Mouse (Mus musculus): ENCODE measurements around the gene Rprd1b.

Rprd1b gene

GRCm38 (mm10) chr2:158144750-158145527 lies 116.6 kb downstream of the Rprd1b start:
- no peak for DNase-seq (ENCODE audit: low read depth, low spot score)

DNA sequence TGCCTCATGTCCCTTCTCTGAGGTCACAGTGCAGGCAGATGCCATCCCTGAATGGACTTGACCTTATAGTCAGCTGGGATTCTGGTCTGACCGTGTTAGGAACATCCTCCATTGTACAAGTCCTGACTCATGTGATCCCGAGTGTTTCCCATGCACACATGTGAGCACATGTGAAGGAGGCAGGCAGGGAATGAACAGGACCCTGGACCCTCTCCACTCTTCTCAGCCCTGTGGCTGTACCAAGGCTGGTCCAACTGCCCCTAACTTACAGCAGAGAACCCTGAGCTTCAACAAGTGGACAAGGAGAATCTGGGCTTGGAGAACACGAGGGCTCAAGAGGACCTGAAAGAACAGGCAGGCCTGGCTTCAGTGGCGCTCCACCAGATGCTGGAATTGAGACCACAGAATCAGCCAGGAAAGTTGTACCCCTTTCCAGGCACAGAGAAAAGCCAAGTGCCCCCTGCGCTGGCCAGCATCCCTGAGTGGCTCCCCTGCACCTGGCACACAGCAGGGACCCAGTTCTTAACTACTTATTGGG lies 117.3 kb downstream of the Rprd1b start:
- DNase-seq (ENCODE audit: low read depth, low spot score), result no peak

- no peak for DNase-seq (ENCODE audit: low read depth, low spot score)
Measured at GRCm38 (mm10) chr2:158146223-158146622, 117.9 kb downstream of the Rprd1b start, which contains the start of gene Tgm2. Gene Tgm2 (minus strand): TSS chr2:158146436.

DNA sequence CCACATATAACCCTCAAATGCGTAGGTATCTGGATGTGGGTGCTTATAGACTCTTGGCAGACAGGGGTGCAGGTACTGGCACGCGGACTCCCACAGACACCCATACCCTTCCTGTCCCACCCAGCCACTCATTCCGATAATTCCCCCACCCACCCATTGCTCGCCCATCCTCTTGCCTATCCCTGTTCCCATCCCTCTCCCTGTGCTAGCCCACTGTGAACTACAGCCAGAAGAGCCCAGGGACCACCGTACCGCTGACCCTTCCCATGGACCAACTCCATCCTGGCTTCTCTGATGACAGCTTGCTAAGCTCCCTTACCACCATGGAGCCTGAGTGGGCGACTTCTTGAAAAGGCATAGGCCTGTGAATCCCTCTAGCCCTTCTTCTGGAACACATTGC lies 118.7 kb downstream of the Rprd1b start:
- DNase-seq (ENCODE audit: low read depth, low spot score), result no peak

- no peak for DNase-seq (ENCODE audit: low read depth, low spot score)
Measured at GRCm38 (mm10) chr2:158151077-158151476, 122.8 kb downstream of the Rprd1b start.

DNA sequence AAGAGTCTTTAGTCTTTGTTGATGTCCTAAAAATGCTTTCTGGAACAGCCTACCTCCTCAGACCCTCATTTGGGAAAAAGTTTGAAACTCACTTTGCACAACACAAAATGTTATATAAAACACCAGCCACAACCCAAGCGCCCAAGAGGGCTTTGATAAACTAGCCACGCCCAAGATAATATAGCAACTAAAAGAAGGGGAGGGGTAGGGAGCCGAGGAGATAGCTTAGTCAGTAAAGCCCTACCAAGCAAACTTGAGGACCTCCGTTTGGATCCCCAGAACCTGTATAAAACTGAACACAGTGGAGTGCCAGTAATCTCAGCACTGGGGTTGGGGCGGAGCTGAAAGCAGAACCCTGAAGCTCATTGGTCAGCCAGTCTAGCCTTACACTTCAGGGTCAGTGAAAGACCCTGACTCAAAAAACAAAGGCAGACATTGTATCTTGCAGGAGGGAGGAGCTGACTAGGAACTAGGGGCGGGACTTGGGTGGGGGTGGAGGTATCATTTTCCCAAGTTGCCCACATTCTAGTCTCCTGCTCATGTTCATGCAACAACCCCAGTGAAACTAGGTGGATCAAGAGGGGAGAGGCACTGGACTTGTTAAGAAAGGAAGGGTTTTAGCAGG lies 124.5 kb downstream of the Rprd1b start:
- DNase-seq (ENCODE audit: low read depth, low spot score), result no peak

- DNase-seq (ENCODE audit: low read depth, low spot score), result no peak
Measured at GRCm38 (mm10) chr2:158153728-158154343, 125.5 kb downstream of the Rprd1b start.

GRCm38 (mm10) chr2:158154641-158155040 lies 126.3 kb downstream of the Rprd1b start:
- no peak for DNase-seq (ENCODE audit: low read depth, low spot score)

GRCm38 (mm10) chr2:158155101-158155500 lies 126.8 kb downstream of the Rprd1b start:
- no peak for DNase-seq (ENCODE audit: low read depth, low spot score)

DNA sequence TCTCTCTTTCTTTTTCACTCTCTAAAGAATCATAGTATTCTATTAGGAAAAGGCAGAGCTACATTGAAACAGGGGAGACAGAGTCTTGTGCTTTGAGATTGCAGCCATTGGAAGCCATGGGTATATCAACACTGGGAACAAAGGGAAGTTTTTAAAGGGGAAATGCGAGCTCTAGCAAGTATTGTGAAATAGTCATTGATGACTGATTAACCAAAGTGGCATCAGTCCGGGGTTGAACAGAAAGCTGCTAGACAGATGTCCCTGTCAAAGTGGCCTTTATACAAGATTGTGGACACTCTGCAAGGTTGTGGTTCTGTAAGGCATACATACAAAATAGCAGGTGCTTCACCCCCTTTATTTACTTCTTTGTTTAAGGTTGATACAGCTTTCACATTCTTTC lies 127.3 kb downstream of the Rprd1b start:
- no peak for DNase-seq (ENCODE audit: low read depth, low spot score)

DNA sequence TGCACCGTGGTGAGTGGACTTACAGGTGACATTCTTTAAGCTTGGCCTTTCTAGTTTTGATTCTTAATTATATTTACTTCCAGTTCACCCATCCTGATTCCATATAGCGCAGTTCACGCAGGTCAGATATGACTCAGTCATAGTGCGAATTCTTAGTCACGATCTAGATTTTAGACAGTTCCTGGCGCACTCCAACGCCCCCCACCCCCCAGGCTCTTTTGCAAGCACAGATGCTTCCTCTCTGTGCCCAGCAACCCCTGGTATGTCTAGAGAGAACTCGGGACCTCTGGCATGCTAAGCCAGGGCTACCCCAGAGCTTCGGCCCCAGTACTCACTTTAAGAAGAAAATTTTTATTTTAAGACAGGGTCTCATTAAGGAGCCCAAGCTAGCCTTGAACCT lies 128.2 kb downstream of the Rprd1b start:
- no peak for DNase-seq (ENCODE audit: low read depth, low spot score)

DNA sequence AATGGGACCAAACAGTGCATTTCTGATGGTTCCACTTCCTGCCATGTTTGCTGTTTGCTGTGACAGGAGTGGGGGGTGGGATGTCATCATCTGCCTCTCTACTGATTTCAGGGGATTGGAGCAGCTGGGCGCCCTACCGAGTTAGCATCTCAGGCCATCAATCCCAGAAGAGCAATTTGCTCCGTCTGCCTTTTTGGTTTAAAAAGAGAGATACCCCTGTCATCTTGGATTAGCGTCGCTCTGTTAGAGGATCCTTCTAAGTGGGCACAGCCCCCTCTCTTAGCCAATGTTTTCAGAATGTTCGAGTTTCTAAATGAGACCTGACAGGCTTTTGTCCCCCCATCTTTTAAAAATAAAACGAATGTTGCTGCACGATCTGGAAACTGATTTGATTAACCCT lies 129.4 kb downstream of the Rprd1b start:
- no peak for DNase-seq (ENCODE audit: low read depth, low spot score)

DNA sequence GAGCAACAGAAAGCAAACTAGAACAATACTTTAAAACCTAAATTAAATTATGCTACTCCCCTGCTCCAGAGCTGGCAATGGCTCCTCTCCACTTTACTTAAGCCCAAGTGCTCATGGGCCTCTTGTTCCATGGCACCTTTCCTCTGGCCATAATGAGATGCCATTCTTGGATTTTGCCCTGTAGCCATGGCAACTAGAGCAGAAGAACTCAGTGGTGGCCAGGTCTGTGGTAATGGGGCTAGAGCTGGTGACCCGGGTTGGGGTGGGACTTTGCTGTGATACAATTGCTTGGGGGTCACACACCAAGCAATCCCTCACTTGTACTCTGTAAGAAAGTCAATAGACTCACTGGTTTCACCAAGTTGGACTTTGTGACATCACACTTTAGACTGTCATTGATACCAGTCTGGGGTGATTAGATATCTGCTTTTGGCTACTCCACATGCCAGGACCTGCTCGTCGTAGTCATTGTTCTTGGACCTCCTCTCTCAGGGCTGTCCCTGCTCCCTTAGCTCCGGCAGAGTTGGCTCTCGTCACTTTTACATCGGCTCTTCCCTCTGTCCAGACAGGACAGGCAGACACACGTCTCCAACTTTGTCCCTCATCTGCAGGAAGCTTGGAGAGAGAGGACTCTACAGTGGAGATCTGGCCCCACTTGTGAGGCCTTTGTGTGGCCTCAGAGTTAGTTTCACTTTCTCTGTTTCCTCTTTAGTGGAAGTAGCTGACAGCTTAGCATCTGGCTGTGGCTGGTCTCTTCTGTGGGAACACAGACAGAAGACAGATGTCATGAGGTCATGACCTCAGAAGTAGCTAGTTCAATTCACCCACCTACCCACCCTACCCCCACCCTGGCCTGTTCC lies 131.3 kb downstream of the Rprd1b start:
- DNase-seq (ENCODE audit: low read depth, low spot score), result no peak

- DNase-seq (ENCODE audit: low read depth, low spot score), result no peak
Measured at GRCm38 (mm10) chr2:158161761-158162160, 133.5 kb downstream of the Rprd1b start.

DNA sequence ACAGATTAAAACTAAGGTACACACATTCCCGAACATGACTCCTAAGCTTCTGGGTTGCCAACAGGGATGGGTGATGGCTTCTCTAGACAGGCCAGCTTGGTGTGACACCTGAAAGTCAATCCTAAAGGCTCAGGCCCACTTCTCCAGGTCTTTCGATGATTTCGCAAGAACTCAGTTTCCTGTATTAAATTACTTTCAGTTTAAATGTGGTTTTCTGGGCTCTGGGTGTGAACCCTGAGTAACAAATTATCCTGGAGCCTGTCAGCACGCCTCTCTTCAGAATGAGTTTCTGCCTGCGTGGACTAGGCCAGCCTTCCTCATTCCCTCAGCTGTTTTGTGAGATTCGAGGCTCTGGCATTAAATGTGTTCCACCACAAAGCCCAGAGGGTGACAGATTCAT lies 134.7 kb downstream of the Rprd1b start:
- DNase-seq (ENCODE audit: low read depth, low spot score), result no peak

DNA sequence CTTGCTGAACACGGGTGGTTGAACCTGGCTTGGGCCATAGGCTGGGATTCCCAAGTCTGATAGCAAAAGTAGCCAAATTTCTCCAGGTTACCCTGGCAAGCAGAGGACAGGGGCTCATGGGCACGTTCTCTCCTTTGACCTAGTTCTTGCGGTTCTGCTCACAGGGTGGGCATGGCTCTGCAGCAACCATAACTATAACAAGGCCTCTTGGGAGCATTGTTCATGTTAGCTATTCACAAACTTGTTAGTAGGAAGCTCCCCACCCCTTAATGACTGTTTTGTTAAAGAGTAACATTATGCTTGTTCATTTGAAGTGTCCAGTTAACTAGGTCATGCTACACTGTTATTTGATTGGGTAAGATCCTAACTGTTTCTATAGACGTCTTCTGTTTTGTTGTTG lies 137.5 kb downstream of the Rprd1b start:
- DNase-seq (ENCODE audit: low read depth, low spot score), result no peak

DNA sequence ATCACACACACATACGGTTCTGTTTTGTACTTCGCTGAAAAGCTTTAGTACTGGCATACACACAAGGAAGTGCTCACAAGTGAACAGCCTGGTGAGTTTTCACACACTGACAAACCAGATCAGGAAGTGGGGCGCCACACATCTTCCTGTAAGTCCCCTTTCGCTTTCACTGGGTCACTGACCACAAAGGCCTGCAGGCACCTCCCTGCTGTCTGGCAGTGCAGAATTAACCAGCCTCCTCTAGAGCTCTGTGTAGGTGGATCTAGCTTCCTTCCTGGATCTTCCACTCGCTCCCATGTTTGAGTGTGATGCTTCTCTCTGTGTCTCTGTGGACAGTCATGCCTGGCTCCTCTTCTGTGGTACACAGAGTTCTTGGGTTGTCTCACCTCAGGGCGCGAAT lies 138.3 kb downstream of the Rprd1b start:
- no peak for DNase-seq (ENCODE audit: low read depth, low spot score)

DNA sequence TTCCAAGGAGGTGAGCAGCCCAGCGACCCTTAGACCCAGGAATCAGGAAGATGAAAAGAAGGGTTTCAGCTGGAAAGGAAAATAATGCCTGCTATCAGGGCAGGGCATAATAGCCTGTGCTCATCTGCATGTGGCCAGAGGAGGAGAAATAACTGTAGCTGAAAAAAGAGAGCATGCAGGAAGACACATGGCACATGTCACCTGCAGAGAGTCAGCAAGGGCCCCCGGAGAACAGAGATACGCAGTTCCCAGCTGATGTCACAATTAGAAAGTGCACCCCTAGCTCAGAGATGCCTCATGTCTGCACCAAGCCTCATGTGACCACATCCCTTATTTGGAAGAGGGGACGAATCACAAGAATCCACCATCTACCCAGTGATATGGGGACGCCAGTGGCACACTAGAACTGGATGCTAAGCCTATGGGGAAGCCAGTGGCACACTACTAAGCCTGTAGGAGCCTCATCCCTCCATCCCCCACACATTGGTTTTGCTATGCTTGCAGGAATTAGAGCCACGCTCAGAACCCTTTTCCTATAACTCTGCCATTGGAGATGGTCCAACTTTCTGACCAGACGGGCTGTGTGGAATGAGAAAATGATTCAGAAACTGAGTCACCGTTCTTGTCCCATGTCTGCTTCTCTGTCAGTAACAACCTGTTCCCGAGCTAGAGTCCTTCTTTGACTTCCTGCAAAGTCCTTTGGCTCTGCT lies 139.4 kb downstream of the Rprd1b start:
- DNase-seq (ENCODE audit: low read depth, low spot score), result no peak

DNA sequence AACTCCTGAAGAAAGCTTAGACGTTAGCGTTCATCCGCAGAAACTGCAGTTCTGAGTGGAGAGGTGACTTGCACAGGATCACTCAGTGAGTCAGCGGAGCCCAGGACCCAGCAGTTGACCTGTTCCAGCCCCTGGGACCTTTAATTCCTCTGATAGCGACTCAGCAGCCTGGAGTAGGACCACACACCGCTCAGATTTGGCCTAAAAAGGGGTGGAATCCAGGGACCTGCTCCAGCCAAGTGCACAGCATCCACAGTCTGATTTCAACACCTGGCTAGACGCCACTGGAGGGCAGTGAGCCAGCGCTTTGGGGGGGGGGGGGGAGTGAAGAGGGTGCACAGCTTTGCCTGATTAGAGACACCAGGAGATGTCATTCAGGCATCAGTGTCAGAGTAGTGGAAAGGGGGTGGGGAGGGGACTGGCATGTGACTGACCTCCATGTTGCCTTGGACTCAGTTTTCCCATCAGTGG lies 140.5 kb downstream of the Rprd1b start:
- no peak for DNase-seq (ENCODE audit: low read depth, low spot score)

DNA sequence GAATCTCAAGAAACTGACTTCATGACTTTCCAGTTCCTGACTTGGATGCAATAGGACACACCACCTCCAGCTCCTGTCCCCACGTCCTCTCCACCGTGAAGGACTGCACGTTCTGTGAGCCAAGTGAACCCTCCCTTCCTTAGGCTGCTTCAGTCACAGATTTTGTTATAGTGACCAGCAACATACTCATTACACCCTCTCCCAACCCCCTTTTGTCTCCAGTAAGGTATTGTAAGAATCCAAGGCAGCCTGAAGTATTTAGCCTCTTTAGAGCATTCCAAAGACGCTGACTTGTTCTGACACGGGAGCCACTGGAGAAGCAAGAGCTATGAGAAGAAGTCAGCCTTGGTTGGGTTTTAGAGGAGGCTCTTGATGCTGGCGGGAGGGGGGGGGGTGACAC lies 141.1 kb downstream of the Rprd1b start:
- no peak for DNase-seq (ENCODE audit: low read depth, low spot score)

- DNase-seq (ENCODE audit: low read depth, low spot score), result no peak
Measured at GRCm38 (mm10) chr2:158169771-158170170, 141.5 kb downstream of the Rprd1b start.

Measured in WW6 (cell line).